Mouse (Mus musculus) 3T3-L1 (cell line): ENCODE data around the gene Prr14l.
A peak's percentile ranks its signal among the peaks of the same experiment; 100 is the strongest.
"Not testable (repeated sequence)": the region's sequence is repeated elsewhere in the genome, so short reads cannot be mapped to it uniquely, and the experiment has no call there.

Experiments
- DNase-seq: peaks from one replicate; pipeline ENCODE4 v3.0.0-alpha.2; 2015; ENCODE audit warnings: low read depth, low spot score

The Prr14l gene

GRCm38 (mm10) chr5:32786454-32786853, 67.6 kb downstream of the Prr14l start:
- DNase-seq = not testable (repeated sequence)

- peak; percentile 93 for DNase-seq
These were observed 68.6 kb downstream of the Prr14l start, which contains the start of gene Pisd for GRCm38 (mm10) chr5:32785313-32785915. TSS of gene Pisd (minus strand) at chr5:32785646.

GRCm38 (mm10) chr5:32784726-32785125, 69.3 kb downstream of the Prr14l start:
- no peak for DNase-seq

- DNase-seq = no peak
These were observed 72.5 kb downstream of the Prr14l start for GRCm38 (mm10) chr5:32781596-32781995.

GRCm38 (mm10) chr5:32778168-32778567, 75.9 kb downstream of the Prr14l start:
- DNase-seq = no peak

- no peak for DNase-seq
These were observed 81.7 kb downstream of the Prr14l start for GRCm38 (mm10) chr5:32772361-32772760.

- DNase-seq = no peak
These were observed 86.3 kb downstream of the Prr14l start for GRCm38 (mm10) chr5:32767636-32768373.

- no peak for DNase-seq
These were observed 87.1 kb downstream of the Prr14l start for GRCm38 (mm10) chr5:32767004-32767403.

- peak; percentile 16 for DNase-seq
These were observed 92.4 kb downstream of the Prr14l start for GRCm38 (mm10) chr5:32761566-32762140.

GRCm38 (mm10) chr5:32760787-32761186, 93.3 kb downstream of the Prr14l start:
- DNase-seq = no peak

- DNase-seq = not testable (repeated sequence)
These were observed 93.7 kb downstream of the Prr14l start for GRCm38 (mm10) chr5:32760352-32760751.

- DNase-seq = no peak
These were observed 94.4 kb downstream of the Prr14l start for GRCm38 (mm10) chr5:32759662-32760061.

GRCm38 (mm10) chr5:32756141-32756540, 97.9 kb downstream of the Prr14l start:
- no peak for DNase-seq

- no peak for DNase-seq
These were observed 102.3 kb downstream of the Prr14l start for GRCm38 (mm10) chr5:32751736-32752135.

GRCm38 (mm10) chr5:32748936-32749335, 105.1 kb downstream of the Prr14l start:
- no peak for DNase-seq

- peak; percentile 84 for DNase-seq
These were observed 106.2 kb downstream of the Prr14l start for GRCm38 (mm10) chr5:32747650-32748375.

GRCm38 (mm10) chr5:32745705-32746655, 108.1 kb downstream of the Prr14l start:
- DNase-seq = peak; percentile 95

- no peak for DNase-seq
These were observed 111.9 kb downstream of the Prr14l start for GRCm38 (mm10) chr5:32742149-32742548.

- DNase-seq = not testable (repeated sequence)
These were observed 112.7 kb downstream of the Prr14l start for GRCm38 (mm10) chr5:32741377-32741776.

- DNase-seq = not testable (repeated sequence)
These were observed 113.2 kb downstream of the Prr14l start for GRCm38 (mm10) chr5:32740850-32741249.

GRCm38 (mm10) chr5:32740138-32740537, 113.9 kb downstream of the Prr14l start:
- DNase-seq = no peak
